Mouse (Mus musculus) neural tube, embryonic 14.5 days (tissue): ENCODE data around the gene Mybpc1. TPM values are rescaled to one million over a fixed set of nuclear protein-coding genes. Genes with fewer than 3 reads are reported as not detected.

Source experiments
- ATAC-seq: fragments of 200-750 bp; cut with Nextera tagmentation; 2 replicates; pipeline ENCODE4 v1.8.0; 2017; ENCODE audit warnings: low read depth, mild to moderate bottlenecking, moderate TSS enrichment, moderate library complexity
- H3K27ac ChIP-seq: fragments of 300-500 bp; sonication (generic); 2 replicates; pipeline ENCODE4 v1.5.1; 2014; ENCODE audit warnings: low read depth, mild to moderate bottlenecking, control low read depth, low read length, moderate library complexity, mixed read lengths
- H3K27me3 ChIP-seq: fragments of 300-500 bp; sonication (generic); 2 replicates; pipeline ENCODE4 v1.6.1; 2014; ENCODE audit warnings: low read length; ENCODE audit not compliant: control insufficient read depth, insufficient read depth
- H3K36me3 ChIP-seq: fragments of 300-500 bp; sonication (generic); 2 replicates; pipeline ENCODE4 v1.6.1; 2014; ENCODE audit warnings: low read length, mixed read lengths; ENCODE audit not compliant: control insufficient read depth, insufficient read depth
- H3K4me1 ChIP-seq: fragments of 300-500 bp; sonication (generic); 2 replicates; pipeline ENCODE4 v1.6.1; 2014; ENCODE audit warnings: low read length; ENCODE audit not compliant: control insufficient read depth, insufficient read depth
- H3K4me2 ChIP-seq: fragments of 300-500 bp; sonication (generic); 2 replicates; pipeline ENCODE4 v1.6.1; 2014; ENCODE audit warnings: mild to moderate bottlenecking, low read depth, low read length, control low read depth
- H3K4me3 ChIP-seq: fragments of 300-500 bp; sonication (generic); 2 replicates; pipeline ENCODE4 v1.5.1; 2014; ENCODE audit warnings: low read depth, low read length, control low read depth, mixed read lengths
- H3K9ac ChIP-seq: fragments of 300-500 bp; sonication (generic); replicated peaks from 2 replicates; pipeline ENCODE4 v1.6.1; 2014; ENCODE audit warnings: low read depth, mild to moderate bottlenecking, control low read depth, low read length, mixed read lengths
- H3K9me3 ChIP-seq: fragments of 300-500 bp; sonication (generic); 2 replicates; pipeline ENCODE4 v1.6.1; 2016; ENCODE audit warnings: low read length; ENCODE audit not compliant: control insufficient read depth
- WGBS: fragments of 180-500 bp; shearing (Covaris S2); extraction: QIAGEN DNeasy Blood & Tissue Kit; methylation state at CpG from one replicate; pipeline ENCODE4 v1.1.7; 2014; 5-methylcytosine and 5-hydroxymethylcytosine counted together
- polyA plus RNA-seq: library from polyadenylated mRNA; unstranded; fragments of >200 nt; fragmentation: Nextera tagmentation; extraction: Ambion mirVana; gene quantifications from 2 replicates; pipeline ENCODE4 v1.2.1, GENCODE M21; 2014

Mybpc1 gene
- polyA plus RNA-seq, 1 experiment from 2014 or later, result 2.3 TPM

DNA sequence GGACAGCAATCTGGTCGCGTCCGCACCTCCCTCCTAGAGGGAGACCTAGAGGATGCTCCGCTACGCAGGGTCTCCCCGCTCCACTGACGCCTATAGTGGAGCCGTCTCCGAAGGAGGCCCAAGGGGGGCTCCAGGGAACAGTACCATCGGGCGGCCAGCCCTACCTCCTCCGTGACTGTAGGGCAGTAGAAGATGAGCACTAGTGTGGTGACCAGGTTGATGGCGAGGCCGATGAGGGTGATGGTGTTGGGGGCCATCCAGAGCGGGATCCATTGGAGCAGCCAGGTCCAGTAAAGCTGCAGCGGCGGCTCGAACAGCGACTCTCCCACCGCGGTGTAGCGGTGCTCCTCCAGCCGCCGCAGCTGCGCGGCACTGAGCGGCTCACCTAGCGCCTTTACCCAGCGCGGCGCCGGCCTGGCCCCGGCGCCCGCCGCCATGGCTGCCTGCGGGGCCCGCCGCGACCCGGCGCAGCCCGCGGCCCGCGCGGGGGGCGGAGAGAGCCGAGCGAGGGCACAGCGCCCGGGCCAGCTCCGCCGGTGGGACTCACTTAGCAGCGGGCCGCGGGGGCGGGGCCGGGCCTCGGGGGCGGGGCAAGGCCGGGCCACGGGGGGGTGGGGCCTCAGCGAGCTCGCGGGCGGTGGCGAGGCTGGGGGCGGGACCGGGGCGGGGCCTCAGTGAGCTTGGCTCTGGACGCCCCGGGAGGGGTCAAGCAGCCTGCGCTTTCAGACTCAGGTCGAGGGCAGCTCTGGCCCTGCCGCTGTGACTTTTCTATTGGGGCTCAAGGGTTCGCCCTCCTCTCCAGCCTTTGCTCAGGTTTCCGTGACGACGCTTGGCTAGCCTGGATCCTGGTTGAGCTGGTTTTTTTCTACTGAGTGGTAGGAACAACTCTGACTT, 101.3 kb downstream of the Mybpc1 start, which contains the start of gene Chpt1:
Gene Chpt1 (minus strand): TSS at position 653 of the 894 bp plus-strand sequence.
- peak; percentile 97 for ATAC-seq
- under 1% methylated on average over 53 of the region's 80 CpGs for WGBS

DNA sequence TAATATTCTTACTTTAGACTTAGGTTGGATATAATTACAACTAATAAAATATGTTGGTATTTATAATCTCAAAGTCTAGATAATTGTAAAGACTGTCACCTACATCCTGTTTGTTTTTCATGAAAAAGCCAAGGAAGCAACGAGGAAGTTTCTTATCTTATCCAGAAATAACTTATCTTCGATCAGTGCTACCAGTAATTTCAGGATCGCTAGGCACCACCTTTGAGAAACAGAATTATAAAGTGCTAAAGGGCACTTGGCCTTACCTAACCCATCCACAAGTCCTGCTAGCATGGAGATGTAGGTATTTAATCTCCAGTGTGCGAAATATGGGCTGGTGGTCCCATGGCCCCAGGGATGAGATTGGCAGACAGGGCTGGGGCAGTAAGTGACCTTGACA, 102.0 kb downstream of the Mybpc1 start:
- peak overlapping the region; percentile 86 for H3K9ac ChIP-seq
- H3K36me3 ChIP-seq, result no peaks in the 10 kb centered on the region
- H3K9me3 ChIP-seq, result no peaks in the 10 kb centered on the region
- peak; percentile 6; the same call in 1 of the 2 replicates for ATAC-seq
- peaks cover 3% of the 10 kb centered on the region; the same call in 1 of the 2 replicates for H3K4me1 ChIP-seq
- 64% methylated on average over 4 of the region's 4 CpGs for WGBS
- peak overlapping the region; percentile 83 for H3K4me2 ChIP-seq
- H3K27me3 ChIP-seq, result no peaks in the 10 kb centered on the region
- H3K27ac ChIP-seq, result no peak overlapping the region
- H3K4me3 ChIP-seq, result peak overlapping the region; percentile 75

More for the DNA sequence above, 101.3 kb downstream of the Mybpc1 start, which contains the start of gene Chpt1:
- Histone ChIP-seq H3K4me2 (peak within 1 kb of the TSS; percentile 83), H3K4me3 (peak within 1 kb of the TSS; percentile 75), H3K27me3 (no peaks in the 10 kb centered on the region), H3K36me3 (no peaks in the 10 kb centered on the region), H3K4me1 (peaks cover 3% of the 10 kb centered on the region; the same call in 1 of the 2 replicates), H3K9me3 (no peaks in the 10 kb centered on the region), H3K9ac (peak within 1 kb of the TSS; percentile 86), H3K27ac (peak within 1 kb of the TSS; percentile 77)

DNA sequence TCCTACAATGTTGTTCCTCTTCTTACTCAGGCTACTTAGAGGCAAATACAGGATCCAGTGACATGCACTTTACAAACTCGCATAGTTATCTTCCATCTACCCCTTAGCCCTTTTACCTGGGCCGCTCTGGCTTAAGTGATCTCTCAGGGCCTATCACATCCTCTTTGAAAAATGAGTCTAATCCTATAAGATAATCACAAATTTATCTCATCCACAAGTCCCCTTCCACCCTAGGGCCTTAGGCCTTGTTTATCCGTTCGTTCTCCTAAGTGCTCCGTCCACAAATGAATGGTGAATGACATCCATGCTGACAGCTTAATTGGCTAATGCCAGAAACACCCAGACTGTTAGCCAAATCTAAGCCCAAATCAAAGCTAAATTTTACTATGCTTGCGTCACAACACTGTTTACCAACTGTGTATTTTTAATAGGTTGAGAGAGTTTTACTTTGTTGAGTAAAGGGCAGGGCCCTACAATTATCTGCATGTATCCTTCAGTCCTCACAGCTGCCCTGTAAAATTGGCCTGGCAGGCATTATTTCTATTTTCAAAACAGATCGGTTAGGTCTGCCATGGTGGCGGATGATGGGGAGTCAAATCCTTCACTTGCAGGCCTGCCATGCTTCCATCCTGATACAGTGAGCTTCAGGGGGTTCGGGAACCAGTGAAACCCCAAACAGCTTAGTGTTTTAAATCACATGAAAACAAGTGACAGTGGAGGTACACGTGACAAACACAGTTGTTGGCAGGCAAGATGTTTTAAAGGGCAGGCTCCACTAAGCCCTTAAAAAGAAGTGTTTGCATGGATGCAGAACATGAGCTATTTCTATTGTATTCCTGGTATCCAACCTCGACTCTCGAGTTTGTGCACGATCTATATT, 102.8 kb downstream of the Mybpc1 start:
- ATAC-seq, result no peak
- Histone ChIP-seq H3K4me3 (peak overlapping the region; percentile 75; the same call in 1 of the 2 replicates), H3K9ac (no peak overlapping the region), H3K4me1 (peaks cover 3% of the 10 kb centered on the region; the same call in 1 of the 2 replicates), H3K4me2 (peak overlapping the region; percentile 83), H3K27me3 (no peaks in the 10 kb centered on the region), H3K27ac (no peak overlapping the region), H3K36me3 (no peaks in the 10 kb centered on the region), H3K9me3 (no peaks in the 10 kb centered on the region)
- WGBS, result 71% methylated on average over 13 of the region's 13 CpGs

DNA sequence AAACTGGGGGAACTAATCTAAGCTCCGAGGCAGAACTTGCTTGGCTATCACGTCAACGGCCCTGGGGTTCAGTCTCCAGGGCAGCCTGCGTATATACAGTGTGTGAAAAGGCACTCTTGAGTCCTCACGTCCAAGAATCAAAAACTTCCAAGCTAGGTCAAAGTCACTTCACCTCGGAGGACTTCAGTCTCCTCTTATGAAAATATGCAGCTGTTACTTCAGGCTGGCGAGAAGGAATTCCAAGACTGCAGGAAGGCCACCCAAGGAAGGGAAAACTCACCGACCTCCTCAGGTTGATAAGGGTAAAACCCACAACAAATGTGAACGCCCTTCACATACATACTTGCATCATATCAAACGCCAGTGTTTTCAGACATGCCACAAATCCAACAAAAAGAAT, 103.6 kb downstream of the Mybpc1 start:
- no peak for ATAC-seq
- H3K9ac ChIP-seq, result no peak overlapping the region
- 85% methylated on average over 10 of the region's 10 CpGs for WGBS
- no peak overlapping the region for H3K4me2 ChIP-seq
- H3K4me1 ChIP-seq, result peaks cover 3% of the 10 kb centered on the region; the same call in 1 of the 2 replicates
- H3K36me3 ChIP-seq, result no peaks in the 10 kb centered on the region
- H3K4me3 ChIP-seq, result no peak overlapping the region
- no peaks in the 10 kb centered on the region for H3K9me3 ChIP-seq
- no peaks in the 10 kb centered on the region for H3K27me3 ChIP-seq
- no peak overlapping the region for H3K27ac ChIP-seq

DNA sequence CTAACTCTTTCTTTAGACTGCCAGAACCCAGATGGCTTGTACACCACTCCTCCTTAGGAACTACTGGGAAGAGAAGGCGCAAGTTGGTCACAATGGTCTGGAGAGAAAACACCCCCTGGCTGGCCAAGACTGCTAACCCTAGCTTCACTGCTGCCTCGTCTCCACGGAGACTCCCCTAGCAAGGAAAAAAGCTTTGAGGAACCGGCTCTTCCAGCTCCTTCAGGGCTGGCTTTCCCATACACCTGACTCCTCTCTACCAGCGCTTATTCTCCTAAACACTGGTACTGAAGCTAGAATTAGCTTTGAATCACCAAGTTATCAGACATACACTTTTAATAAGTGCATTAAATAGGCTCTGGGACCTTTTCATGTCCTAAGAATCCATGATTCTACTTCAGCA, 105.0 kb downstream of the Mybpc1 start:
- Histone ChIP-seq H3K9ac (no peak overlapping the region), H3K36me3 (no peaks in the 10 kb centered on the region), H3K4me3 (no peak overlapping the region), H3K27me3 (no peaks in the 10 kb centered on the region), H3K9me3 (no peaks in the 10 kb centered on the region), H3K4me1 (peaks cover 3% of the 10 kb centered on the region; the same call in 1 of the 2 replicates), H3K4me2 (no peak overlapping the region), H3K27ac (no peak overlapping the region)
- WGBS, result 66% methylated on average over 5 of the region's 5 CpGs
- no peak for ATAC-seq

DNA sequence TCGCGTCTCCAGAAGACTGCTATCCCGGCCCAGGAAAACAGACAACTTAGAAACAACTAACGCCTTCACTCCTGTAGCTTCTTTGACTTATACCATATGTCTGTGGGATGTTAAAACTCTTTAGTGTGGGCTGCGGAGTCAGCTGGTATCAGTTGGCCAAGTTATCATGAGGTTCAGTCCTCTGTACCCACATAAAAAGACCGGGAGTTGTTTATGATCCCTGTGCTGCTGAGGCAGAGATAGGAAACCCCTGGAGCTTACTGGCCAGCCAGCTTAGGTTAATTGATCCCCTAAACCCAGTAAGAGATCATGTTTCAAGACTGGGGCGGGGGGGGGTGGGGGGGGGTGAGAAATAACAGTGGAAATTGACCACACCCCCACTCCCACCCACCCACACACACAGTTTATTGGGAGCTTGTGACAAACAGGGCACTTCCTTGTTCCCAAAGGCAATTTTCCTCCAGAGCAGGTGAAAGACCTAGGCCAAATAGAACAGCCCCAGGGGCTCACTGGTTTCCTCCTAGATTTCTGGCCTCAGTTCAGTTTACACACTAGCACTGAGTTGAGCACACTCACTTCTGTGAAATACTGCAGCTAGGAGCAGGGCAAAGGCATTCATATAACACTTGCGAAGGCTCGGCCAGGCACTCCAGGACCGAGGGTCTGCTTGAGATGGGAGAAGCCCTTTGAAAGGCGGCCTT, 107.9 kb downstream of the Mybpc1 start:
- no peaks in the 10 kb centered on the region for H3K27me3 ChIP-seq
- H3K4me1 ChIP-seq, result peaks cover 4% of the 10 kb centered on the region; the same call in 1 of the 2 replicates
- H3K9me3 ChIP-seq, result no peaks in the 10 kb centered on the region
- no peak overlapping the region for H3K9ac ChIP-seq
- H3K4me3 ChIP-seq, result no peak overlapping the region
- 50% methylated on average over 11 of the region's 11 CpGs for WGBS
- H3K36me3 ChIP-seq, result no peaks in the 10 kb centered on the region
- no peak overlapping the region for H3K4me2 ChIP-seq
- H3K27ac ChIP-seq, result no peak overlapping the region
- ATAC-seq, result no peak

DNA sequence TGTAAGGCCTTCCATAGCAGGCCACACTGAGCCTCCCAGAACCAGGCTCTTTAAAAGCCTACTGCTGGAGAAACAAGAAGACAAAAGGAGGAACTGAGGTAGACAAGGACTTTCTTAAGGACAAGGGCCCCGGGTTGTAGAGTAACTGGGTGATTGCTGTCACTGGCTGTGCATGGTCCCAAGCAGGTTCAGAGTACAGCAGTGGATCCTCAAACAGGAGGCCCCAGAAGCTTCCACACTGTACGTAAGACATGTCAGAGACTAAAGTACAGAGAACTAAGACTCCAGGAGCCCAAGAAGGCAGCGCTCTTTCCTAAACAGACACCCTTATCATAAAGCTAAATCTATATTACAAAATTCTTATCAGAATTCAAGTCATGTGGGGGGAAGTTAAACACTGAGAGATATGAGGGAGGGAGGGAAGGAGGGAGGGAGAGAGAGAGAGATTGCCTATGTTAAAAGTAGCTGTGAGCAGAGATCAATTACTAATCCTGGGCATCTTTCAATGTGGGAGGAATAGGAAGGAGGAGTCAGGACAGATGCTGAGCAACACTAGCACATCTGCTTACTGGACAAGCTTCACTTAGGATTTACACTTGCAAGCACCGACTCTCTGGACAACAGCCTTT, 109.9 kb downstream of the Mybpc1 start:
- Histone ChIP-seq H3K27ac (no peak overlapping the region), H3K4me1 (peaks cover 4% of the 10 kb centered on the region; the same call in 1 of the 2 replicates), H3K36me3 (no peaks in the 10 kb centered on the region), H3K4me3 (no peak overlapping the region), H3K4me2 (no peak overlapping the region), H3K27me3 (no peaks in the 10 kb centered on the region), H3K9me3 (no peaks in the 10 kb centered on the region), H3K9ac (no peak overlapping the region)
- ATAC-seq, result no peak
- WGBS, result 76% methylated on average over 4 of the region's 4 CpGs

DNA sequence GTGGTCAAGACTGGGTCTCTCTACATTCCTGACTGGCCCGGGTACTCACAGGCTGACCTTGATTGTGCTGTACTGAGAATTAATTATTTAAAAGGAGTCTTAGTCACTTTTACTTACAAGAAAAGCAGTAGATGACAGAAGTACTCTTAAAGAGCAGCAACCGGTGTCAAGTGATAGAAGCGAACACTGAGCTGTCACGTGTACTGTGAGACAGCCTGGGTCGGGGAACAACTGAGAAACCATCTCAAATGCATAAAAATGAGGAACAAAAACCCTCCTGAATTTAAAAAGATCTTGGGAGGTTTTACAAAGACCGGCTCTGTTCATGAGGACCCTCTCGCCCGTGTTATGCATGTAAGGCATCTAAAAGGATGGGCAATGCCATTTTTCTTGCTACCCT, 112.3 kb downstream of the Mybpc1 start:
- H3K9ac ChIP-seq, result no peak overlapping the region
- no peaks in the 10 kb centered on the region for H3K27me3 ChIP-seq
- no peaks in the 10 kb centered on the region for H3K36me3 ChIP-seq
- no peaks in the 10 kb centered on the region for H3K9me3 ChIP-seq
- ATAC-seq, result no peak
- no peak overlapping the region for H3K27ac ChIP-seq
- H3K4me1 ChIP-seq, result peaks cover 4% of the 10 kb centered on the region; the same call in 1 of the 2 replicates
- no peak overlapping the region for H3K4me2 ChIP-seq
- no peak overlapping the region for H3K4me3 ChIP-seq
- WGBS, result 50% methylated on average over 8 of the region's 8 CpGs
